Mouse (Mus musculus) small intestine, adult 2 months (tissue): ENCODE data around the gene Mmp23. TPM values are rescaled to one million over a fixed set of nuclear protein-coding genes. Genes with fewer than 3 reads are reported as not detected.

Source experiments
- H3K27ac ChIP-seq: fragments of 200-500 bp; 2 replicates; pipeline ENCODE4 v1.5.1; 2012; ENCODE audit warnings: low read depth, low read length, control low read depth, inconsistent platforms; ENCODE audit not compliant: insufficient read depth
- H3K27me3 ChIP-seq: fragments of 200-500 bp; 2 replicates; pipeline ENCODE4 v1.6.1; 2012; ENCODE audit warnings: mild to moderate bottlenecking, moderate library complexity, low read length, inconsistent platforms; ENCODE audit not compliant: control insufficient read depth, insufficient read depth
- H3K36me3 ChIP-seq: fragments of 200-500 bp; 2 replicates; pipeline ENCODE4 v1.6.1; 2012; ENCODE audit warnings: mild to moderate bottlenecking, low read length, control low read depth, inconsistent platforms; ENCODE audit not compliant: control insufficient read depth, insufficient read depth
- H3K4me1 ChIP-seq: fragments of 200-500 bp; 2 replicates; pipeline ENCODE4 v1.6.1; 2012; ENCODE audit warnings: low read length, inconsistent platforms, mixed read lengths; ENCODE audit not compliant: control insufficient read depth, insufficient read depth, insufficient read length
- H3K4me3 ChIP-seq: fragments of 200-500 bp; 2 replicates; pipeline ENCODE4 v1.5.1; 2012; ENCODE audit warnings: low read depth, mild to moderate bottlenecking, control low read depth, inconsistent platforms, low read length, moderate library complexity
- CTCF ChIP-seq: fragments of 200-500 bp; IDR thresholded peaks from 2 replicates; pipeline ENCODE4 v1.5.1; 2012; ENCODE audit warnings: low read depth, mild to moderate bottlenecking, control low read depth, inconsistent platforms, low read length, moderate library complexity, mixed read lengths; ENCODE audit not compliant: insufficient replicate concordance, insufficient read length; ENCODE audit errors: extremely low read depth
- POLR2A ChIP-seq: fragments of 200-500 bp; IDR thresholded peaks from 2 replicates; pipeline ENCODE4 v1.6.1; 2012; ENCODE audit warnings: low read depth, mild to moderate bottlenecking, control low read depth, inconsistent platforms, low read length, moderate library complexity
- WGBS: fragments of 180-500 bp; shearing (Covaris S2); methylation state at CpG from one replicate; pipeline ENCODE4 v1.1.7; 2018; 5-methylcytosine and 5-hydroxymethylcytosine counted together
- polyA plus RNA-seq: library from polyadenylated mRNA; depleted of rRNA; stranded (reverse); fragments of >200 nt; gene quantifications from 2 replicates; pipeline ENCODE4 v1.2.3, GENCODE M21; 2012; rRNA removed

The Mmp23 gene
- polyA plus RNA-seq = 32.6 and 55.1 TPM in 2 replicates

DNA sequence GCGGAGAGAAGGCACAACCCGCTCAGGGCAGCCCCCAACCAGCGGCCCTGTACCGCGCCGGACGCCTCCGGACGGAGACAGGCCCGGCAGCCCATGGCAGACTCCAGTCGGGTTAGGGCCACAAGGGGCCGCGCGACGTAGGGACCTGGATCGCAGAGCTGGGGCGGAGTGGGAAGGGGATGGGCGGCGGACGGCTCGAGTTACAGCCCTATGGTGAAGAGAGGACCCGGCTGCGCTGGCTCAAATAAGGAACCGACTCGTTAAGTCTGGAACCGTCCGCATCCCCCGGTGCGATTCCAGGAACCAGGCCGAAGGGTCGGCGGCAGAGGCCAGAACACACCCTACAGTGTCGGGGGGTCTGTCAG lies at the start of gene Mmp23:
Mmp23 (minus strand) TSS at position 299 of the 365 bp plus-strand sequence.
- Histone ChIP-seq H3K27me3 (no peaks in the 10 kb centered on the region), H3K4me3 (peak within 1 kb of the TSS; percentile 67), H3K36me3 (peaks cover 45% of the 10 kb centered on the region), H3K27ac (peak within 1 kb of the TSS; percentile 26), H3K4me1 (peaks cover 28% of the 10 kb centered on the region)
- 2% methylated on average over 33 of the region's 33 CpGs for WGBS
- TF ChIP-seq POLR2A (no peak), CTCF (no peak)

DNA sequence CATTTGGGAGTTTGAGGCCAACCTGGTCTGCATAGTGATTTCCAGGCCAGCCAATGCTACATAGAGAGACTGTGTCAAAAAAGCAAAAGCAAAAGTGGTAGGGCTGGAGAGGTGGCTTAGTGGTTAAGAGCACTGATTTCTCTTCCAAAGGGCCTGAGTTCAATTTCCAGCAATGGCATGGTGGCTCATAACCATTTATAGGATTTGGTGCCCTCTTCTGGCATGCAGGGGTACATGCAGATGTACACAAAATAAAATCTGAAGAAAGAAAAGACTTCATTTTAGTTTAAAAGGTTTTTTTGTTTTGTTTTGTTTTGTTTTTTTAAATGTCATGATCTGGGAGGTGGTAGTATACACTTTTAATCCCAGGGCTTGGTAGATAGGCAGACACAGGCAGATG lies 47.2 kb upstream of the Mmp23 start:
- no peaks in the 10 kb centered on the region for H3K36me3 ChIP-seq
- no peaks in the 10 kb centered on the region for H3K27me3 ChIP-seq
- no peak overlapping the region for H3K4me3 ChIP-seq
- H3K27ac ChIP-seq = no peak overlapping the region
- TF ChIP-seq POLR2A (no peak), CTCF (no peak; the same call in 1 of the 2 replicates)
- H3K4me1 ChIP-seq = peaks cover 8% of the 10 kb centered on the region

DNA sequence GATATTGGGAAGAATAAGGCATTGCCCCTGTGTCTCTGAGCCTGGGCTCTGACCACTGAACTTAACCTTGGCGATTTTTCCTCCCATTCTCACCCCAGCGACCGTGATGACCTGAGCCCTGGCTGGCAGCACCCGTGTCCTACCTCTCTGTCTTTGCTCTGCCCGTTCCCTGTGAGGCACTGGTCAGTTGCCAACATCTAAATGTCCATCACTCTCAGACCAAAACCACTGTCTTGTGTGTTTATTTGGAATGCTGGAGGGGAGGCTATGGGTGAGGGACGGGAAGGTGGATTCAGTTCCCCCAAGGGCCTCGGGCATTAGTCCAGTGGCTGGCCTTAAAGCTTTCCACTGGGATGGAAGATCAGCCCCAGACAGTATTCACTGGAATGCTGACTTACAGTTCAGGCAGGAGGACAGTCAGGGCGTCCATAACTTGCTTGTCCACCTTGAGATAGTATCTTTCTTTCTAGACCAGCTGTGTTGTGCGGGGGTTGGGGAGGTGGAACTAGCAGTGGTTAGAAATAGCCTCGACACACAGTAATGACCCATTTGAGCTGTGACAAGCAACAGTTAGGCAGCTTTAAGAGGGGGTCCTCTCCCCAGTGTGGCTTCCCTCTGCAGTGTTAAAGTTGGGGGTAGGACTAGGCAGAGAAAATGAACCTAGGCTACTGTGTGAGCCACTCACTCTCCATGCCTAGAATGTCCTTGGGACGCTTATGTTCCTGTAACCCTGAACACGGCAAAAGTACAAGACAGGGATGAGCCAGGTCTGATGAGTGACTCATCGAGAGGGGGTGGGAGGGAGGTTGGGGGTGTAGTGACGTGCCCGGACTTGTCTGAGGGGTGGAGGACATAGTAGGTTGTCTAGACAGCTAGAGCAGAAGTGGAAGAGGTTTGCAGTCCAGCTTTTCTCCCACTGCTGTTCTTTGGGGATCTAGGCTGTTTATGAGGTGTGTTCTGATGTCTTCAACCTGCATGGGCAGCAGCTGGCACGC lies 43.4 kb upstream of the Mmp23 start:
- Histone ChIP-seq H3K36me3 (no peaks in the 10 kb centered on the region), H3K27me3 (no peaks in the 10 kb centered on the region), H3K27ac (0 out of 2 replicates have a peak overlapping the region, but pooled peaks have one; percentile 29), H3K4me1 (peaks cover 18% of the 10 kb centered on the region), H3K4me3 (peak overlapping the region; percentile 78)
- WGBS = 74% methylated on average over 16 of the region's 16 CpGs
- TF ChIP-seq POLR2A = no peak

DNA sequence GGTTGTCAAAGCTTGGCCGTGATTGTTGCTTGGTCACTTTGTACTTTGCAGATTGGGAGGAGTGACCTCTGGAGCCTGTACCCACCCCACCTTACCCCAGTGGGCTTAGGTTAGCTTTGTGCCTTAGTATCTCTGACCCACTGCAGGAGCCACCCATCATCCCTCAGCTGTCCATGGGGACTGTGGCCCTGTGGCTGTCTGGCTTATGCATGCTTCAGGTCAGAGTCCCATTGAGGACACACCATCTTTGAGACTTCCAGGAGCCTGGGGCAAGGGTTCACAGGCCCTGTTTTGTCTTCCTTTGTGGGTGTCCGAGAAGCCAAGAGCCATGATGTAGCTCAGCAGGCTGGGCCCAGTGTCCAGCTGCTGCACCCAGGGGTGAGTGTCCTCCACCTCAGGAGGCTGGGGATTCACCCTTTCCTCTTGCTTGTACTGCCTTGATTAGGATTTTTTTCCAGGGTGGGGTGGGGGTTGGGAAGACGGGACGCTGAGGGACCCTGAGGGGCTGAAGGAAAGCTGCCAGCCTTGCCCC lies 42.4 kb upstream of the Mmp23 start:
- peak overlapping the region; percentile 78 for H3K4me3 ChIP-seq
- peak overlapping the region; percentile 22; the same call in 1 of the 2 replicates for H3K27ac ChIP-seq
- TF ChIP-seq POLR2A (no peak), CTCF (no peak)
- H3K27me3 ChIP-seq = no peaks in the 10 kb centered on the region
- peaks cover 18% of the 10 kb centered on the region for H3K4me1 ChIP-seq
- H3K36me3 ChIP-seq = no peaks in the 10 kb centered on the region
- WGBS = 67% methylated on average over 4 of the region's 4 CpGs

DNA sequence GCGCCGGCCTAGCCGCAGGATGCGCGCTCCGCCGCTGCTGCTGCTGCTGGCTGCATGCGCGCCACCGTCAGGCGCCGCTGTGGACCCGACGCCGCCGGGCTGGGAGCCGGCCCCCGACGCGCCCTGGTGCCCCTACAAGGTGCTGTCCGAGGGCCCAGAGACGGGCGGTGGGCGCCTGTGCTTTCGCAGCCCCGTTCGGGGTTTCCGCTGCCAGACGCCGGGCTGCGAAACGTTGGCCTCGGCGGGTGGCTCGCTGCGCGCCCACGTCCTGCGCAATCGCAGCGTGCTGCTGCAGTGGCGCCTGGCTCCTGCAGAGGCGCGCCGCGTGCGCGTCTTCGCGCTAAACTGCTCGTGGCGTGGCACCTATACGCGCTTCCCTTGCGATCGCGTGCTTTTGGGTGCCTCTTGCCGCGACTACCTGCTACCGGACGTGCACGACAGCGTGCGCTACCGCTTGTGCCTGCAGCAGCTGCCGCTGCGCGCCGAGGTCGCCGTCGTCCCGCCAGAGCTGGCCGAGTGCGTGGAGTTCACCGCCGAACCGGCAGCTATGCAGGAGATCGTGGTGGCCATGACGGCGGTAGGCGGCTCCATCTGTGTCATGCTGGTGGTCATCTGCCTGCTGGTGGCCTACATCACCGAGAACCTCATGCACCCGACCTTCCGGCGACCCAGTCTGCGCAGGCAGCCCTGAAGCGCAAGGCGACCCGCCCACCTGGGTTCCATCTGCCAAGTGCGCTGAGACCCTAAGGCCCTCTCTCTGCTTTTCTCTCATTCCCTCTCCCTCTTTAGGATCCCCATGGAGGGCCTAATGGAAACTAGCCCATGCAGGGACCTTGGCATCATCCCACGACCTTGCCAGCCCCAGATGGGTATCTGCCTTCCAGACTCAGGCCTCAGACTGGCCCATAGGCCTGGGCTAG lies 41.6 kb upstream of the Mmp23 start:
- H3K27ac ChIP-seq = no peak overlapping the region; the same call in 1 of the 2 replicates
- TF ChIP-seq POLR2A = no peak
- no peak; the same call in 1 of the 2 replicates for TF ChIP-seq CTCF
- 1% methylated on average over 91 of the region's 92 CpGs for WGBS

DNA sequence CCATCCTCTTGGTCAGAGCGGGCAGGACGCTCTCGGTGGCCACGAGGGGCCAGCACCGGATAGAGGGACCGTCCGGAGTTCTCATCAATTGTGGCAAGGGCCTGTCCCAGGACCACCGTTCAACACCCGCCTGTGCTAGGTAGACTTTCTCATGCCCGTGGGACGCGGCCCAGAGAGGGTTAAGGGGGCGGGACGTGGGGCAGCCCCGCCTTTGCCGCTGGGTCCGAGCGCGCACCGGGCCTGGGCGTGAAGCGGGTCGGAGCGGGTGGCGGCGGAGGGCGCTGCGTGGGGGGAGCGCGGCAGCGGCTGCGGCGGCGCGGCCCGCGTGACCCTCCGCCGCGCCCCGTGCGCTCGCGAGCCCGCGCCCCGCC lies 40.9 kb upstream of the Mmp23 start, which contains the start of gene Fndc10:
Fndc10 (plus strand) TSS at position 232 of the 371 bp plus-strand sequence.
- peak within 1 kb of the TSS; percentile 78 for H3K4me3 ChIP-seq
- 1% methylated on average over 45 of the region's 47 CpGs for WGBS
- no peaks in the 10 kb centered on the region for H3K36me3 ChIP-seq
- TF ChIP-seq CTCF = no peak
- TF ChIP-seq POLR2A = no peak
- H3K27me3 ChIP-seq = no peaks in the 10 kb centered on the region
- peaks cover 18% of the 10 kb centered on the region for H3K4me1 ChIP-seq
- H3K27ac ChIP-seq = no peak within 1 kb of the TSS; the same call in 1 of the 2 replicates

More for the DNA sequence above, 41.6 kb upstream of the Mmp23 start:
- Histone ChIP-seq H3K4me3 (peak overlapping the region; percentile 78), H3K4me1 (peaks cover 18% of the 10 kb centered on the region), H3K27me3 (no peaks in the 10 kb centered on the region), H3K36me3 (no peaks in the 10 kb centered on the region)
